Mouse (Mus musculus) hindbrain, postnatal 0 days (tissue): ENCODE results near the gene Ugt1a9. TPM values are rescaled to one million over a fixed set of nuclear protein-coding genes. Genes with fewer than 3 reads are reported as not detected.
"Not testable (repeated sequence)": the region's sequence is repeated elsewhere in the genome, so short reads cannot be mapped to it uniquely, and the experiment has no call there.

ENCODE experiments used
- ATAC-seq: fragments of 200-750 bp; cut with Nextera tagmentation; 2 replicates; pipeline ENCODE4 v1.8.0; 2017; ENCODE audit warnings: mild to moderate bottlenecking, moderate TSS enrichment, moderate library complexity
- DNase-seq: peaks from one replicate; pipeline ENCODE4 v3.0.0-alpha.2; 2015; ENCODE audit warnings: low spot score
- H3K27ac ChIP-seq: fragments of 300-500 bp; sonication (generic); 2 replicates; pipeline ENCODE4 v1.5.1; 2014; ENCODE audit warnings: mild to moderate bottlenecking
- H3K27me3 ChIP-seq: fragments of 300-500 bp; sonication (generic); 2 replicates; pipeline ENCODE4 v1.6.1; 2014; ENCODE audit warnings: low read length, mixed read lengths; ENCODE audit not compliant: insufficient read depth
- H3K36me3 ChIP-seq: fragments of 300-500 bp; sonication (generic); 2 replicates; pipeline ENCODE4 v1.6.1; 2014; ENCODE audit warnings: low read length, mixed read lengths; ENCODE audit not compliant: insufficient read depth
- H3K4me1 ChIP-seq: fragments of 300-500 bp; sonication (generic); 2 replicates; pipeline ENCODE4 v1.6.1; 2014; ENCODE audit warnings: antibody characterized with exemption, low read length, mixed read lengths; ENCODE audit not compliant: insufficient read depth
- H3K4me2 ChIP-seq: fragments of 300-500 bp; sonication (generic); 2 replicates; pipeline ENCODE4 v1.6.1; 2014; ENCODE audit warnings: low read depth, mild to moderate bottlenecking, low read length, moderate library complexity, mixed read lengths
- H3K4me3 ChIP-seq: fragments of 300-500 bp; sonication (generic); 2 replicates; pipeline ENCODE4 v1.5.1; 2014; ENCODE audit warnings: low read length
- H3K9ac ChIP-seq: fragments of 300-500 bp; sonication (generic); replicated peaks from 2 replicates; pipeline ENCODE4 v1.6.1; 2014; ENCODE audit warnings: mild to moderate bottlenecking, low read length, moderate library complexity, mixed read lengths
- H3K9me3 ChIP-seq: fragments of 300-500 bp; sonication (generic); 2 replicates; pipeline ENCODE4 v1.6.1; 2016; ENCODE audit warnings: low read length, mixed read lengths
- CTCF ChIP-seq: IDR thresholded peaks from 2 replicates; pipeline ENCODE4 v1.5.1; 2016; ENCODE audit warnings: antibody characterized with exemption, control low read depth, low read depth
- WGBS: fragments of 180-500 bp; shearing (Covaris S2); extraction: QIAGEN DNeasy Blood & Tissue Kit; methylation state at CpG from one replicate; pipeline ENCODE4 v1.1.7; 2014; 5-methylcytosine and 5-hydroxymethylcytosine counted together
- polyA plus RNA-seq: library from polyadenylated mRNA; unstranded; fragments of >200 nt; fragmentation: Nextera tagmentation; extraction: Ambion mirVana; gene quantifications from 2 replicates; pipeline ENCODE4 v1.2.1, GENCODE M21; 2015
- total RNA-seq: library from RNA; depleted of rRNA; stranded (reverse); fragments of >200 nt; gene quantifications from 2 replicates; pipeline ENCODE4 v1.2.3, GENCODE M21; 2014

The Ugt1a9 gene
- total and polyA plus RNA-seq, 2 experiments from 2014 or later = not detected

- H3K4me1 ChIP-seq, H3K4me2 ChIP-seq, H3K4me3 ChIP-seq, H3K27ac ChIP-seq, H3K9ac ChIP-seq, H3K27me3 ChIP-seq, H3K9me3 ChIP-seq, ATAC-seq, DNase-seq, H3K36me3 ChIP-seq: not testable (repeated sequence)
- 85% methylated on average over 4 of the region's 4 CpGs for WGBS
- peak; percentile 40; the same call in 1 of the 2 replicates for TF ChIP-seq CTCF
These were observed 55.3 kb downstream of the Ugt1a9 start for GRCm38 (mm10) chr1:88125827-88126360.

GRCm38 (mm10) chr1:88129091-88129490 is 58.5 kb downstream of the Ugt1a9 start:
- H3K27me3 ChIP-seq, H3K4me2 ChIP-seq, H3K36me3 ChIP-seq, H3K4me1 ChIP-seq, H3K27ac ChIP-seq, H3K9ac ChIP-seq, H3K9me3 ChIP-seq, ATAC-seq, H3K4me3 ChIP-seq, DNase-seq: not testable (repeated sequence)
- 88% methylated on average over 2 of the region's 2 CpGs for WGBS

- ATAC-seq, H3K36me3 ChIP-seq, H3K27ac ChIP-seq, H3K4me2 ChIP-seq, H3K4me3 ChIP-seq, H3K27me3 ChIP-seq, DNase-seq, H3K9ac ChIP-seq, H3K9me3 ChIP-seq, H3K4me1 ChIP-seq: not testable (repeated sequence)
- WGBS = 81% methylated on average over 1 of the region's 1 CpGs
These were observed 59.6 kb downstream of the Ugt1a9 start for GRCm38 (mm10) chr1:88130223-88130622.

- H3K27ac ChIP-seq = peak overlapping the region; percentile 68; the same call in 1 of the 2 replicates
- no peaks in the 10 kb centered on the region for H3K4me1 ChIP-seq
- ATAC-seq (peak; percentile 45), DNase-seq (peak; percentile 54)
- no peak overlapping the region for H3K4me2 ChIP-seq
- H3K9me3 ChIP-seq = no peaks in the 10 kb centered on the region
- no peaks in the 10 kb centered on the region for H3K27me3 ChIP-seq
- H3K4me3 ChIP-seq = no peak overlapping the region
- WGBS = 37% methylated on average over 3 of the region's 3 CpGs
- H3K36me3 ChIP-seq = no peaks in the 10 kb centered on the region
- no peak overlapping the region for H3K9ac ChIP-seq
- TF ChIP-seq CTCF = no peak
These were observed 63.4 kb downstream of the Ugt1a9 start for GRCm38 (mm10) chr1:88133908-88134456.

GRCm38 (mm10) chr1:88134457-88135011 is 63.9 kb downstream of the Ugt1a9 start, which contains the start of gene Ugt1a6a:
TSS of gene Ugt1a6a (plus strand) at chr1:88134809.
- peak; percentile 89 for ATAC-seq
- not testable (repeated sequence) for H3K4me2 ChIP-seq, H3K4me1 ChIP-seq, H3K36me3 ChIP-seq, H3K9me3 ChIP-seq, H3K27me3 ChIP-seq, H3K4me3 ChIP-seq, H3K9ac ChIP-seq
- H3K27ac ChIP-seq = peak within 1 kb of the TSS; percentile 68; the same call in 1 of the 2 replicates
- DNase-seq = peak; percentile 70
- 40% methylated on average over 5 of the region's 5 CpGs for whole genome bisulfite sequencing

GRCm38 (mm10) chr1:88135229-88135904 is 64.8 kb downstream of the Ugt1a9 start:
- DNase-seq, ATAC-seq, H3K27ac ChIP-seq, H3K9me3 ChIP-seq, H3K27me3 ChIP-seq, H3K4me3 ChIP-seq, H3K4me2 ChIP-seq, H3K36me3 ChIP-seq, H3K4me1 ChIP-seq, H3K9ac ChIP-seq: not testable (repeated sequence)
- 88% methylated on average over 5 of the region's 6 CpGs for WGBS

GRCm38 (mm10) chr1:88136646-88137045 is 66.0 kb downstream of the Ugt1a9 start:
- Histone ChIP-seq H3K27me3 (no peaks in the 10 kb centered on the region), H3K4me3 (no peak overlapping the region), H3K9ac (no peak overlapping the region), H3K27ac (no peak overlapping the region), H3K4me1 (no peaks in the 10 kb centered on the region), H3K4me2 (no peak overlapping the region), H3K36me3 (no peaks in the 10 kb centered on the region), H3K9me3 (no peaks in the 10 kb centered on the region)
- 55% methylated on average over 2 of the region's 2 CpGs for WGBS
- no peak for TF ChIP-seq CTCF
- ATAC-seq = no peak
- no peak for DNase-seq
